Mouse (Mus musculus): Measurements from ENCODE around the gene Aif1l.
A peak's percentile ranks its signal among the peaks of the same experiment; 100 is the strongest.

The Aif1l gene

DNA sequence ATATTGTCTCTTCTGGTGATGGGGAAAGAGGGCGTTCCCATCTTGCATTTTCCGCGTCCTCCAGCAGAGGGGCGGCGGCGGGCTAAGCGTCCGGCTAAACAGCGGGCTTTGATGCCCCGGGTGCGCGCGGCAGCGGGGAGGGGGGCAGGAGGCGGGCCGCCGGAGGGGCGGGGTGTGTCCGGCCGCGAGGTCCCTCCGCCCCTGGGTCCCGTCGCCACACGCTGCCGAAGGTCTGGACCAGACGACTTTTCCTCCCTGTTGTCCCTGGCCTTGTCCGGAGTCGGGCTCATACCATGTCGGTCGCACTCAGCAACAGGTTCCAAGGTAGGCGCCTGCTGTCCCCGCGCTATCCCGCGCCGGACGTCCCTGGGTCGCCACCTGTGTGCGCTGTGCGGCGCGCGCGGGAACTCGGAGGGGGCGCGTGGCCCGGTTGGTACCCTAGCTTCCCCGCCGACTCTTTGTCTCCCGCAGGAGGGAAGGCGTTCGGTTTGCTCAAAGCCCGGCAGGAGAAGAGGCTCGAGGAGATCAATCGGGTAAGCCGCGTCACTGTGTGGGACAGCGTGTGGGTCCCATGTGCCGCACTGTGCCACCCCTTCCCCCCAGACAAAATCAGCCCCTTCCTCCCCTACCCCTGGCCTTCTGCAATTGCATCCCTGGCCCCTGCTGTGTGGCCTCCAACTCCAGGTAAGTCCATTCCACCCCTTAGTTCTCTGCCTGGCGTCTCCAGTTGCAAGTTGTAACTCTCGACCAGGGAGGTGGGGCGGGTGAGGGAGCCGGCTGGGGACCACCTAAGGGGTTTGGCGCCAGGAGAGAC, at the start of gene Aif1l:
Gene Aif1l (plus strand): TSS at position 82 of the 814 bp plus-strand sequence.
- peak; percentile 61 for DNase-seq

DNA sequence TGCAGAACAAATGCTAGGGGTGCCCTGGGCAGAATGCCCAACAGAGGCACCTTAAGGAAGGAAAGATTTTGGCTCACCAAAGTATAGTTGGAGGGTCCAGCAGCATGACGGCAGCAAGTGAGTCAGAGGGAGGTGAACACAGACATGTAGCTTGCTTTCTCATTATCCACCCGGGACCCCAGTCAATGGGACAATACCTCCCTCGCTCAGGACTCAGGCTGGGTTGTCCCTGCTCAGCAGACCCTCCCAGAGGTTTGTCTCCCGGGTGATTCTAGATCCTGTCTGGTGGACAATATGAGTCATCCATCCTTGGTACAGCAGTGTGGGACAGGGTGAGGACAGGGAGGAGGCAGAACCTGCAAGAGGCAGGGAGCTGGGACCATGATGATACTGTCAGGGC, 49.0 kb upstream of the Aif1l start:
- no peak for DNase-seq

DNA sequence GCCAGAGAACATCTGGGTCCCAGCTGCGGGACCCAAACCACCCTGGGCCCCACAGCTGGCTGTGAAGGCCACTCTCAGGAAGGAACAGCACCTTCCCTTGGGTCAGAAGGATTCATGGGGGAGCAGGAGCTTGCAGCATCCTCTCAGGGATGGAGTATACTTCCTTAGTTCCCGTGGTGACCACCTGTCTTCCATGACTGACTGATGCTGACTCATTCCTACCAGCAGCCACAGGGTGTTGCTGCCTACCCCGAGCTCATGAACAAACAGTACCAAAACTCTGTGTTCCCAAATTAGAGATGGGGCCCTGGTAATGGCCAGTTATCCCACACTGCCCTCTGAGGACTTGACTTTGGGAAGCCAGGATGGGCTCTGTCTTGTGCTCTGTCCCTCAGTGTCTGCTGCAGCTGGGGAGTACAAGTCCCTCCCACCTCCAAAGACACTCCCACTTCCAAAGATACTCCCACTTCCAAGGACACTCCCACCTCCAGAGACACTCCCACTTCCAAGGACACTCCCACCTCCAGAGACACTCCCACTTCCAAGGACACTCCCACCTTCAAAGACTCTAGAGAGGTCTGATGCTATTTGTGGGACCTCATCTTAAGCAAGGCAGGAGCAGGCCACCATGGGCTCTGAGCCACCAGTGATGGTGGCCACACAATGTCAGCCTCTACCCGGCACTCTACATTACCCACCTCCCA, 48.1 kb upstream of the Aif1l start:
- DNase-seq, result no peak

DNA sequence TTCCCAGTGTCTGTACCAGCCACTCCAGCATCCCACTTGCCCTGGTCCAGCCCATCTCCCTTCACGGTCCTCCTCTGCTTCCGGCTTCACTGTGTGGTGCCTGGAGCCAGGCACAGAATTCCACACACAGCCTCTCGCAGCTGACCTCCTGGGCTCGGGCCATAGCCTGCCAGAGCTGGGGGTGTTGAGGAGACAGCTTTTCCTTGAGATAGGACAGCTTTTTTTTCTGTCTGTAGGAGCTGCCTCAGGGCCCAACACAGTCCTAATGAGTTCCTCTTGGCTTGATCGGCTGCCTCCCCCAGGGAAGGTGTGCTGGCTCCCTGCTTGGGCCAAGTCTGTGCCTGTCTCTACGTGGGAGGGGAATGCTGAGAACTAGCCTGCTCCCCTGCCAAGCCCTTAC, 45.9 kb upstream of the Aif1l start:
- DNase-seq, result no peak

DNA sequence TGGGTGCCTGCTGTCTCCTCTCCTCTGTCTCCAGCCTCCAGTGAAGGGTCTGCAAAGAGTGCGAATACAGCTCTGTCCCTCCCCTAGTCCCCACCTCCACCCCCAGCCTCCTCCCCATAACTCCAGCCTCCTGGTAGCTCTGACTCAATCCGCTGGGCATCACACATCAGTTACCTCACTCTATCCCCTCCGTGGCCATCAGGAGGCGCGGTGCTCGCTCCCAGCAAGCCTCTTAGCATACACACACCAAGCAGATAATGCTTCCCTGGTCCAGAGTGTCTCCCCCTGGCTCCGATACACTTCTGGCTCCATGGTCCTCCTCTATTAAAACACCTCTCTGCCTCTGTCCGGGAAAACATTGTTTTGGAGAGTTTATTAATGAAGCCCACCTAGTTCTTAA, 45.3 kb upstream of the Aif1l start:
- no peak for DNase-seq

DNA sequence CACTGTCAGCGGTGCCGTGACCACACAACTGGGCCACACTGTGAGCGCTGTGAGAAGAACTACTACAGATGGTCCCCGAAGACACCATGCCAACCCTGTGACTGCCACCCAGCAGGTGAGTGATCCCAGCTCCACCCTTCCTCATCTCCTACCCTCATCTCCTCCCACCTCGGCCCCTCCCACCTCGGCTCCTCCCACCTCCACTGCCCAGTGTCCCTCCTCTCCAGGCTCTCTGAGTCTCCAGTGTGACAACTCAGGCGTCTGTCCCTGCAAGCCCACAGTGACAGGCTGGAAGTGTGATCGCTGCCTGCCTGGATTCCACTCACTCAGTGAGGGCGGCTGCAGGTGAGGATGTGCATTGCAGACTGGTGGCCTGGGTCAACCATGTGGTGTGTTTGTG, 44.3 kb upstream of the Aif1l start:
- DNase-seq, result no peak

DNA sequence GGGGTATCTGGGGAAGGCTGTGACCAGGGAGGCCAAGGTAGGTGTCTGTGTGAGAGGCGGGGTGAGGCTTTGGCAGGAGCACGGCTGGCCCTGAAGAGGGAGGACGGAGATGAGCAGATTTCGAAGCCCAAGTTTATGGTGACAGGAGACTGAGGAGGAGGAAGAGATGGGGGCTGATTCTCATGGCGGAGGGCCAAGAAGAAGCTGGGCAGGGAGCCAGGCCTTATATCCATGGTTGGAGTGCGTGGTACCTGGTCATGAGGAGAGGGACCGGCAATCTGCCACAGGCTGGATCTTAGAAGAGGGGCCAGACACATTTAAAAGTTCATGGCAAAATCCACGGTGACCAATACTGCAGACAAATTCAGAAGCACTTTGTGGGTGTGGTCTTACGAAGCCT, 43.5 kb upstream of the Aif1l start:
- no peak for DNase-seq

DNA sequence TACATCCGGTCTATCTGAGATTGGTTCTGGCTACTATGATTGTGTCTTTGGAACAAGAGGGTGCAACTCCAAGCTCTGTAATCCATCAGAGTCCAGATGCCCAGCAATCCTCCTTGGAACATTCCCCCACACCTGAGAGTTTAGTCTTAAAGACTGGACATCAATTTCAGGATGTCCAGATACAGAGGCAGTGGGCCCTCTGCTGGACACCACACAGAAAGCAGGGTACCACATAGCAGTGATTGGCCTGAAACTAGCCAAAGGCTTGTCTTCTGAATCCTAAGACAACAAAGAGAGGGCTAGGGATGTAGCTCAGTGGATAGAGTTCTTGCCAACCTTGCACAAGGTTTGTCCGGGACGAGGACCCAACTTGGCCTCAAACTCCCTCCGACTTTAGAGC, 37.4 kb upstream of the Aif1l start:
- DNase-seq, result no peak

DNA sequence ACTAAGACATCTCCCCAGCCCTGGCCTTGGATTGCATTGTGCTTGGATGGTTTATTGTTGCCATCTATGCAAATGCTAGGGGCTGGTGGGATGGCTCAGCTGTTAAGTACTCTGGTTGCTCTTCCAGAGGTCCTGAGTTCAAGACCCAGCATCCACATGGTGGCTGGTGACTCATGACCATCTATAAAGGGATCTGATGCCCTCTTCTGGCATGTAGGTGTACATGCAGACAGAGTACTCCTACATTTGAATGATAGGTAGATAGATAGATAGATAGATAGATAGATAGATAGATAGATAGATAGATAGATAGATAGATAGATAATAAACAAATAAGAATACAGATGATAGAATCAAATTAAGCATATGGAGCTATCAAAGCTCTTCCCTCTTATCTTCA, 35.7 kb upstream of the Aif1l start:
- peak; percentile 9 for DNase-seq

DNA sequence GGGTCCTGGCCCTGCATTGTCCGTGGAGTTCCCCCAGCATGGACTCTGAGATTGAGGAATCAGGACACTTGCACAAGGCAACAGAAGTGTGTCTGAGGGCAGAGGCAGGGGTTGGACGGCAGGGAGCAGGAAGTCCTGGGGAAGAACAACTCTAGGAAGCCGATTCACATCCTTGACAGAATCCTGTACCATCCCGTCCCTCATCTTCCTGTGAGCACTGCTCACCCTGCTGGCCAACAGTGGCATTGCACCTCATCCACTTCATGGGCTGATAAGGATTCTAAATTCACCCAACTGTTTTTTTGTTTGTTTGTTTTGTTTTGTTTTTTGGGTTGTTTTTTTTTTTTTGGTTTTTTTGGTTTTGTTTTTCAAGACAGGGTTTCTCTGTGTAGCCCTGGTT, 34.8 kb upstream of the Aif1l start:
- peak; percentile 85 for DNase-seq

DNA sequence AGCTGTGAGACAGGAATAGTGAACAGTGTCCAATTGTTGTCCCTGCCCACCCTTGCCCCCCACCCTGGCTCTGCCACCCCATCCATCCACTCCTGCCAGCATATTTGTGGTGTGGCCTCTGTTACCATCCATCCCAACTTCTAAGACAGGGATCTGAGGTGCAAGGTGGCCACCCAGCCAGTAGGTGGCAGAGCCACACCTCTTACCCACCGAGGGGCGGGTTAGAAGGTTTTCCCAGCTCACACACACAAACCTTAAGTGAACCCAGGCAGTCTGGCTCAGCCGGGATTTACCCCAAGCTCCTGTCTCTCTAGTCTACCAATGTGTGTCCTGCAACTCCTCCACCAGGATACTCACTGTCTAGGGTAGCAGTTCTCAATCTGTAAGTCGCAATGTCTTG, 32.3 kb upstream of the Aif1l start:
- DNase-seq, result peak; percentile 47

DNA sequence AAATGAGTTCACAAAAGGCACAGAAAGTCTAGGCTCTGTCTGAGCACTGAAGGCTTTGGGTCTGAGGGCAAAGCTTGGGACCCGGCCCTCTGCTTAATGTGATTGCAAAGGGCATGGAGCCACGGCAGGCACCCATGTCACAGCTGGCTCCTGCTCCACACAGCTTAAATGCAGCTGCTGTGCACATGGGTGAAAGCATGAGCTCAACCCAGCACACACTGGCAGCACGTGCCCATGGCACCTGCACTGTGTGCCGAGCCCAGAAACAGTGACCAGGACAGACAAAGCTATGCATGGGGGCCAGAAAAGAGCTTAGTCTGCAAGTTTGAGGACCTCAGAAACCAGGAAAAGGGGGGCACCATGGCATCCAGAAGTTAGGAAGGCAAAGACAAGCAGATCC, 26.3 kb upstream of the Aif1l start:
- DNase-seq, result no peak

DNA sequence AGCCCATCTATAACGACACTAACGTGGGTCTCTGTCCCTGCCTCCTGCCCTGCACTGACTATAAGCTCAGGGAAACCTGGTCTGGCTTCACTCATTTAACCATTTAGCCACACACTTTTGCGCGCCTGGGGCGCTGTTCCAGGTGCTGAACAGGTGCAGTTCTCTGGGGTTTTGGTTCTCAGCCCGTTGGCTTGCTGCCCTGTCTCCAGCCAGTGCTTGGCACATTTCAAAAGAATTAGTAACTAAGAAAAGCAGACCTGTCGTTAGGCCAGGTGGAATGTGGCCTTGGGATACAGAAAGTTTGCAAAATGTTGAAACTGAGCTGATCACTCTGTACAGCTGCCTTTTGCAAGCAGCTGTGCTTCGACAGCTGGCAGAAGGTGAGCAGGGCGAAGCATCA, 25.1 kb upstream of the Aif1l start:
- DNase-seq, result peak; percentile 61

DNA sequence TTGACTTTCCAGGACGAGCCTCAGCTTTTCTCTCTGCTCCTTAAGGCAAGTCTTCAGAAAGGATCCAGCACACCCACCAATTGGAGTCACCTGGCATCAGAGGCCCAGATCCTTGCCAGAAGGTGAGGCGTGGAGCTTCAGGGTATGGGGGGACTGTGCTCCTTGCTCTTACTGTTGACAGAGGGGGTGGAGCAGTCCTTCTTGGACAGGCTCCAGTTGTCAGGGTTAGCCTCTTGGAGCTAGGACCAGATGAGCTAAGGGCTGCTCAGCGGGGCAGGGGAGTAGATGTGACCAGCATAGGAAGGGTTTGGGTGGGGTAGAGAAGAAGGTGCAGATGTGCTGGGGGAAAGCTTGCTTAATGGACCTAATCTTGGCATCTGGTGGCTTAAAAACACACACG, 24.0 kb upstream of the Aif1l start:
- no peak for DNase-seq

DNA sequence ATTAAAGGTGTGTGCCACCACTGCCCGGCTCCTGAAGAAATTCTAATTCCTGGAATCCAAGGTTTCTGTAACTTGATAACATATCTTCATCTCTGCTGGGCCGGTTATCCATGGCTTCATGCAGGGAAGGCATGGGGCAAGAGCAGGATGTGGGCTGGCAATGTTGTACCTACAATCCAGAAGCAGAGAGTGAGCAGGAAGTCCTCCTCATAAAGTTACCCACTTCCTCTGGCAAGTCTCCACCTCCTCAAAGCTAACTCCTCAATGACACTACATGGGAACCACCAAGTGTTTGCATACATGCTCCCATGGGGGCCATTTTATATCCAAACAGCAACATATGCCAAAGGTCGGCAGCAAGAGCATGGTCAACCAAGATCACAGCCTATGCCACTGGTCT, 20.3 kb upstream of the Aif1l start:
- no peak for DNase-seq

DNA sequence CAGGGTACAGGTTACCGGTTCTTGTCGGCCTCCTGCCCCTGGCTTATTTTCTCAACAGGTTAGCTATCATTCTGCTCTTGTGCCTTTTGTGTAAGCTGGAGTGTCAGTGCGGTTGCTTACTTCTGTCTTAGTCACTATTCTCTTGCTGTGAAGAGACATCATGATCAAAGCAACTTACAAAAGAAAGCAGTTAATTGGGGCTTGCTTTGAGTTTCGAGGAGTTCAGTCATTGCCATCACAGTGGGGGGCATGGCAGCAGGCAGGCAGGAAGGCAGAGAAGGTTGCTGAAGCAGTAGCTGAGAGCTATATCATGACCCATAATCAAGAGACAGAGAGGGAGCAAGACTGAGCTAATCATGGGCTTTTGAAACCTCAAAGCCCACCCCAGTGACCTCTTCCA, 15.4 kb upstream of the Aif1l start:
- no peak for DNase-seq

DNA sequence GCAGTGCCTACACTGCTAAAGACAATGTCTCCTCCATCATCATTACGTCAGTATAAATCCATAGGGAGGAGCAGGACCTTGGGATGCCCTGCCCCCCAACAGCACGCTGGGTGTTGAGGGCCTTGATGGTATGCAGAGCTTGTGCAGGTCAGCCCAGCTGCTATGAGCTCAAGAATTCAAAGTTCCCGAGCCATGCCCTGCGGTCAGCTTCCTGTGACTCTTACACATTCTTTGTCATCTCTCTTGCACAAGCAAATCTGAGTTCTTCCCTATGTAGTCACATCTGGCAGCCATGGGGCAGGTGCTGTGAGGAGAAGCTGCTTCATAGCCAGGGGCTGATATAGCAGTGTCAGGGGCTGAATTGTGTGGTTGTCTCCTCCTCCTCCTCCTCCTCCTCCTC, 14.9 kb upstream of the Aif1l start:
- DNase-seq, result peak; percentile 10

DNA sequence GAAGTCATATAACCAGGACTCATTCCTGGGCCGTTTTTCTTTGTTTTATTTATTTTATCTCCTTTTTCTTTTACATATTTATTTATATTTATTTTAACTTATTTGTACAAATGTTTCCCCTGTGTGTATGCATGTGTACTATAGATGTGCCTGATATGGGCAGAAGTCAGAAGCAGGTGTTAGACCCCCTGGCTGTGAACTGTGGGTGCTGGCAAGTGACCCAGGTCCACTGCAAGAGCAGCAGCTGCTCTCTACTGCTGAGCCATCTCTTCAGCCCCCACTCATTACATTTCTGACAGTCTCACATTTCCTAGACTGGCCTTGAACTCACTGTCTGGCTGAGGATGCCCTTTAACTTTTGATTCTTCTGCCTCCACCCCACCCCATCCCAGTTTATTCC, 11.6 kb upstream of the Aif1l start:
- no peak for DNase-seq

DNA sequence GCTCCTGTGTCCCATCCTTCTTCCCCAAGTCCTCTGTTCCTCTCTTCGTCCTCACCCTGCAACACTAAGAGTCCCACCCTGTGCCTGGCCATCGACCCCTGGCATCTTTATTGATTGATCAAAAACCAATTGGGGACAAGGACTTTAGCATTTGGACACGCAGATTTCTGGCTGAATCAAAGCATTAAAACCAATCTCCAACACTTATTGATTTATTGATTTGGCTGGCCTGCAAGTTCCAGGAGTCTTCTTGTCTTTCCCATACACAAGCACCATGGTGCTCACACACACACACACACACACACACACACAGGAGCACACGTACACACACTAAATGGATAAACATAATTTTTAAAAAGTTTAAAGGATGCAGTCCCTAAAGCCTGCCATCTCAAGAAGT, 6.9 kb upstream of the Aif1l start:
- DNase-seq, result no peak

DNA sequence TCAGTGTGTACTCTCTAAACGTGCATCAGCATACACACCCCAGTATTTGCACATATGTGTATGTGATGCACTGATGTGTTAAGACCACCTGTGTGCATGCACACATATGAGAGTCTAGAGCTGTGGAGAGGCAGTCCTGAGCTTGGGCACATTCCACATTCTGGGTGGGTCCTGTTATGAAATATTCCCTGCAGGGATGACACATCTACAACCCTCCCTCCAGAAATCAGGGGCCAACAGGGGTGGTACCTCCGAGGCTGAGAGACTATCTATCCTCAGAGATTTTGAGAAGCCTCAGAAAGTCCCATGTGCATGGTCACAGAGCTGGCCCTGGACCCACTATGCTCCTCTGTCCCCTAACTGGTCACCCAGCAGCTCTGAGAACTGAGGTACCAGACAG, 4.4 kb upstream of the Aif1l start:
- no peak for DNase-seq

DNA sequence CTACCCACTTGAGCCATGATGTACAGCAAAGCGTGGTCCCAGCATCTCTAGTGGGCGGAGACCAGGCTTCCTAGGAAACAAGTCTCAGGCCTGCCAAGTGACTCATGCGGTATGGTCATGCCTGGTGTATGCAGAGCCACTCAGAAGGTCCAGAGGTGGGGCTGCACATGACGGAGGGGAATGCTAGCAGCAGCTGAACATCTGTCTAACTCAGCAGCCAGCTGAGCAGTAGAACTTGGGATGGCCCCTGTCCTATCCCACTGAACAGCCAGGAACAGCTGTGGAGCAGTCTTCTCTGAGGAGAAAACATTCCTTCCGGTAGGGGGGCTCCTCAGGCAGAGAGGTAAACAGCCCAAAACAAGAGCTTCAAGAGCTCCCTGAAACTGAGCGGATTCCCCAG, 1.5 kb upstream of the Aif1l start:
- DNase-seq, result no peak

DNA sequence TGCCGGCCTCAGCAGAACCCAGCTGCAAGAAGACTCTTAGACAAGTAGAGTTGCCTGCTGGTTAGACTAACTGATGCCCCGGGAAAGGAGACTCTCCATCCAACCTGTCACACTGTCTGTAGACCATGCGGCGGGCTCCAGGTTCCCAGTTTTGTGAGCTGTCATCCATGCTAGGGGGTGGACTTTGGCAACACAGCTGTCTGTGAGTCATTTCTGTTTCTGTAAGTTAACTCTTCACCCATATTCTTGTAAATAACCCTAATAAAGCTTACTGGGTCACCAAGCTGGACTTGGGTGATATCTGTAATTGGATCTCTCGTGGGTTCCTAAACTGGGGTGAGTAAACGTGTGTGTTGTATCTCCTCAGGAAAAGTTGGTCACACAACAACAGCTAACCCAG, 1.1 kb upstream of the Aif1l start:
- DNase-seq, result no peak

DNA sequence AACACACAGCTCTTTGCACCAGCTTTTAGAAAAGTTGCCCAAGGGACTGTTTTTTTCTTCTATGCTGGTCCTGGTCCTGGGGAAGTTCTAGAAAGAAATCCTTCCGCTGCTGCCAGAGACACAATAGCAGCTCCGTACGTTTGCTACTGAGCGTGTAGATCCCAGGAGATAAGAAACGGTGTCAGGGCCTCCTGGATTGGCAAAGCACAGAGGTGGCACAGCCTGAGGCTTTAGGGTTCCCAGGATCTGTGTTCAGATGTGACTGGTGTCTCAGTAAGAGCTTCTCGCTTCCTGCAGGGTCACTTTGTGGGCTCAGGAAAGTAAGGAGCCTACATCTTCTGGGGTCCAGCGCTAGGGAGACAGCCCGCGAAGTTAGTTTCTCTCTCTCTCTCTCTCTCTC, 1.0 kb downstream of the Aif1l start:
- DNase-seq, result no peak

DNA sequence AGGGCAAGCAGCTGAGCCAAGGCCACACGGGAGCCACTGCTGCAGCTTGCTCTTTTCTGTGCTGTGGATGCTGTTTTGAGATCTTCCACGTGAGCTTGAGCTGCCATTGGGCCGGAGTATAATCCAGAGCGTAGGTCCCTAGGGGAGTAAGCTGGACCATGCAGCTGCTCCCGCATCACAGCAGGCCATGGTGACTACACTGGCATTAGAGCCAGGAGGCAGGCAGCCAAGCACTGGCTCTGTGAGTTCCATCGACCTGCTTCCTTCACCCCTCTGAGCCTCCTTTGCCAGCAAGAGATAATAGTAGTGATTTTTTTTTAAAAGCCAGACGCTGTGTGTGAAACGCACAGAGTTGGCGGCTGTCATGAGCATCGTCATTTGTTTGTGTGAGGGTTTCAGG, 2.3 kb downstream of the Aif1l start:
- DNase-seq, result no peak

DNA sequence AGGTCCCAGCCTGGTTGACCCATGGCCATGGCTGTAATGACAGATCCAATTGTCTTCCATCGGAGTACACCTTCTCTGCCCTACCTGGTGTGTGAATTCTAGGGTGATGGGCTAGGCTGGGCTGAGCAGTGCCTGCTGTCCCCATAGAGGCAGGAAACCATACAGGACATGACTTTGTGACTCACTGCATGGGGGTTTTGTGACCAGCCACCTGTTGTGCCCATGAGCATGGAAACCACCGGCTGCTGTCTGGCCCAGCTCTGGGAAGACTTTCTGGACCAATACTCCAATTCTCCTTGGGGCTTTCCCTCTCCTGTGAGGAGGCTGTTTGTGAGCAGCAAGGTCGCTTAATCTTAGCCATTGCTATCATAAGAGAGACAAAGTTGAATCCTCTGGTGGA, 2.8 kb downstream of the Aif1l start:
- DNase-seq, result no peak
